Mouse (Mus musculus) urinary bladder, postnatal 36 days (tissue): ENCODE data around the gene Cpne9.
A peak's percentile ranks its signal among the peaks of the same experiment; 100 is the strongest.

Source experiments
- DNase-seq, 2 experiments: peaks; one replicate each; pipeline ENCODE4 v3.0.0; 2022; ENCODE audit warnings: low spot score in 2 of 2, mixed read lengths in 1 of 2

The Cpne9 gene

GRCm38 (mm10) chr6:113282101-113282802, at the start of gene Cpne9:
TSS of gene Cpne9 (plus strand) at chr6:113282307.
- no peak for DNase-seq

- no peak for DNase-seq
Observed at GRCm38 (mm10) chr6:113235141-113235540, 47.0 kb upstream of the Cpne9 start.

GRCm38 (mm10) chr6:113237542-113238270, 44.4 kb upstream of the Cpne9 start, which contains the start of gene Mtmr14:
TSS of gene Mtmr14 (plus strand) at chr6:113237843.
- peak; percentile 99 for DNase-seq

- no peak for DNase-seq
Observed at GRCm38 (mm10) chr6:113238442-113238841, 43.7 kb upstream of the Cpne9 start.

- no peak for DNase-seq
Observed at GRCm38 (mm10) chr6:113242753-113243152, 39.4 kb upstream of the Cpne9 start.

GRCm38 (mm10) chr6:113245585-113245984, 36.5 kb upstream of the Cpne9 start:
- no peak for DNase-seq

- DNase-seq: no peak
Observed at GRCm38 (mm10) chr6:113250786-113251185, 31.3 kb upstream of the Cpne9 start.

GRCm38 (mm10) chr6:113251921-113252320, 30.2 kb upstream of the Cpne9 start:
- DNase-seq: no peak

- DNase-seq: no peak
Observed at GRCm38 (mm10) chr6:113254899-113255298, 27.2 kb upstream of the Cpne9 start.

GRCm38 (mm10) chr6:113261174-113261858, 20.8 kb upstream of the Cpne9 start:
- no peak for DNase-seq

GRCm38 (mm10) chr6:113263531-113263930, 18.6 kb upstream of the Cpne9 start:
- no peak for DNase-seq

- DNase-seq: no peak
Observed at GRCm38 (mm10) chr6:113264429-113264828, 17.7 kb upstream of the Cpne9 start.

GRCm38 (mm10) chr6:113266996-113267655, 15.0 kb upstream of the Cpne9 start:
- no peak for DNase-seq

GRCm38 (mm10) chr6:113267988-113268387, 14.1 kb upstream of the Cpne9 start:
- no peak for DNase-seq

GRCm38 (mm10) chr6:113272365-113272764, 9.7 kb upstream of the Cpne9 start:
- DNase-seq: no peak

- no peak for DNase-seq
Observed at GRCm38 (mm10) chr6:113276846-113277245, 5.3 kb upstream of the Cpne9 start.

- DNase-seq: no peak
Observed at GRCm38 (mm10) chr6:113281676-113282075, 431 bp upstream of the Cpne9 start.

- no peak for DNase-seq
Observed at GRCm38 (mm10) chr6:113282969-113283368, 862 bp downstream of the Cpne9 start.

- DNase-seq: no peak
Observed at GRCm38 (mm10) chr6:113283500-113283899, 1.4 kb downstream of the Cpne9 start.

GRCm38 (mm10) chr6:113284931-113285330, 2.8 kb downstream of the Cpne9 start:
- DNase-seq: no peak

GRCm38 (mm10) chr6:113286316-113286715, 4.2 kb downstream of the Cpne9 start:
- DNase-seq: no peak

GRCm38 (mm10) chr6:113287236-113287635, 5.1 kb downstream of the Cpne9 start:
- no peak for DNase-seq
